Mouse (Mus musculus) forebrain, embryonic 12.5 days (tissue): Measurements from ENCODE around the gene Itpr3. TPM values are rescaled to one million over a fixed set of nuclear protein-coding genes. Genes with fewer than 3 reads are reported as not detected.
A peak's percentile ranks its signal among the peaks of the same experiment; 100 is the strongest.

Source experiments
- ATAC-seq: fragments of 200-750 bp; cut with Nextera tagmentation; 2 replicates; pipeline ENCODE4 v1.8.0; 2017; ENCODE audit warnings: moderate TSS enrichment; ENCODE audit not compliant: low FRiP score
- H3K27ac ChIP-seq: fragments of 300-500 bp; sonication (generic); 2 replicates; pipeline ENCODE4 v1.5.1; 2016; ENCODE audit warnings: mild to moderate bottlenecking
- H3K27me3 ChIP-seq: fragments of 300-500 bp; sonication (generic); 2 replicates; pipeline ENCODE4 v1.6.1; 2016; ENCODE audit warnings: mild to moderate bottlenecking
- H3K36me3 ChIP-seq: fragments of 300-500 bp; sonication (generic); replicated peaks from 2 replicates; pipeline ENCODE4 v1.6.1; 2016; ENCODE audit warnings: mild to moderate bottlenecking
- H3K4me1 ChIP-seq: fragments of 300-500 bp; sonication (generic); 2 replicates; pipeline ENCODE4 v1.6.1; 2016
- H3K4me2 ChIP-seq: fragments of 300-500 bp; sonication (generic); 2 replicates; pipeline ENCODE4 v1.6.1; 2016; ENCODE audit warnings: mild to moderate bottlenecking, moderate library complexity
- H3K4me3 ChIP-seq: fragments of 300-500 bp; sonication (generic); replicated peaks from 2 replicates; pipeline ENCODE4 v1.5.1; 2016; ENCODE audit warnings: mild to moderate bottlenecking
- H3K9ac ChIP-seq: fragments of 300-500 bp; sonication (generic); 2 replicates; pipeline ENCODE4 v1.6.1; 2016; ENCODE audit warnings: mild to moderate bottlenecking
- H3K9me3 ChIP-seq: fragments of 300-500 bp; sonication (generic); 2 replicates; pipeline ENCODE4 v1.6.1; 2016
- WGBS: fragments of 180-500 bp; shearing (Covaris S2); methylation state at CpG from one replicate; pipeline ENCODE4 v1.1.7; 2016; 5-methylcytosine and 5-hydroxymethylcytosine counted together
- polyA plus RNA-seq: library from polyadenylated mRNA; unstranded; fragments of >200 nt; fragmentation: Nextera tagmentation; extraction: Ambion mirVana; gene quantifications from 2 replicates; pipeline ENCODE4 v1.2.1, GENCODE M21; 2016

Itpr3 gene
- polyA plus RNA-seq, 1 experiment from 2014 or later = 1.6 TPM

DNA sequence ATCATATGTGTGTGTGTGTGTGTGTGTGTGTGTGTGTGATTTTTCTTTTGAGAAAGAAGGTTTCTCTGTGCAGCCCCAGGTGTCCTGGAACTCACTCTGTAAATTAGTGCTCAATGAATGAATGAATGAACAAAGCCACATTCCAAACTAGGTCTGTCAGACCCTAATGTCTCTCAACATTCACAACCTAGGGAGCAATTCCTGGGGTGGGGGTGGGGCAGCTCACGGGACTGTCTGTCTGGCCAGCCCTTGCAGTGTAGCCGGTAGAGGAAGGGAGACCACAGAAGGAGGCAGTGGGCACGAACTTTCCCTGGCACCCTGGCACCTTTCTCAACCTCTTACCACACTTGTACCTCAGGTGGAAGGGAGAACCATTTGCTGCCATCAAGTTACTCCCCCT is 77.6 kb downstream of the Itpr3 start:
- 31% methylated on average over 3 of the region's 3 CpGs for WGBS
- peaks cover 58% of the 10 kb centered on the region for H3K4me1 ChIP-seq
- no peak overlapping the region for H3K4me3 ChIP-seq
- no peaks in the 10 kb centered on the region for H3K9me3 ChIP-seq
- peaks cover 14% of the 10 kb centered on the region; the same call in 1 of the 2 replicates for H3K27me3 ChIP-seq
- no peak overlapping the region for H3K27ac ChIP-seq
- H3K9ac ChIP-seq = no peak overlapping the region
- H3K36me3 ChIP-seq = no peaks in the 10 kb centered on the region
- ATAC-seq = no peak
- no peak overlapping the region for H3K4me2 ChIP-seq

DNA sequence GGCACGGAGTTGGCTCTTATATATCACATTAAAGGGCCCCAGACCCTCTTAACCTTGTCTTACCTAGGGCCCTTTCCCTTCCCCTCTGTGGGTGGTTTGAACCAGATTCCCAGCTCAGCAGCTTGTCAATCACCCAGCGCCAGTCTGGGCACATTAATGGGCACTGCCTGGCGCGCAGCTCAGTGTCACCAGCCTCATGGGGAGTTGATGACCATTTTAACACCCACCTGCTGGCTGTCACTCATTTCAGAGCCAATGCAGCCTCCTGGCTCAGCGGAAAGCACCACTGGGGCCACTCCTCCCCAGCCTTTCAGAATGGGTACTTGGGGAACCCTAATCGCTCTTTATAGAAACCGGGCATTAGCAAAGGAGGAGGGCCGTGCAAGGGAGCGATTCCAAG is 81.3 kb downstream of the Itpr3 start:
- no peak overlapping the region for H3K27ac ChIP-seq
- H3K27me3 ChIP-seq = peaks cover 18% of the 10 kb centered on the region; the same call in 1 of the 2 replicates
- H3K9ac ChIP-seq = no peak overlapping the region
- no peak for ATAC-seq
- no peaks in the 10 kb centered on the region for H3K9me3 ChIP-seq
- no peaks in the 10 kb centered on the region for H3K36me3 ChIP-seq
- 50% methylated on average over 9 of the region's 9 CpGs for WGBS
- no peak overlapping the region for H3K4me3 ChIP-seq
- no peak overlapping the region for H3K4me2 ChIP-seq
- H3K4me1 ChIP-seq = peaks cover 45% of the 10 kb centered on the region

DNA sequence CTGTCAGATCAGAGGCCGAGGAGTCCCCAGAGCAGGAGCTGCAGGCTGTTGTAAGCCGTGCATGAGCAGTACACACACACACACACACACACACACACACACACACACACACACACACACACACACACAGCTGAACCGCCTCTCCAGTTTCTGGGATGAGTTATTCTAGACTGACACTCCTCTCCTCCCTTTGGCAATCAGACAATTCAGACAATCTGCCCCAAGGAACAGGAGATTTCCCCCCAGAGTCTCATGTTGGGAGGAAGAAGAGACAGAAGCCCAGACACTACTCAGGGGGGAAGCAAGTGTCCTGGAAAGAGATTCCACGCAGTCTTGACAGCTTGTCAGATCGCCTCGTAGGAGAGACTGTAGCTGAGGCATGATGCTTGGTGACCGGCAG is 82.2 kb downstream of the Itpr3 start:
- H3K36me3 ChIP-seq = no peaks in the 10 kb centered on the region
- no peak overlapping the region for H3K9ac ChIP-seq
- no peak for ATAC-seq
- no peak overlapping the region for H3K4me3 ChIP-seq
- peaks cover 18% of the 10 kb centered on the region; the same call in 1 of the 2 replicates for H3K27me3 ChIP-seq
- 0 out of 2 replicates have a peak overlapping the region, but pooled peaks have one; percentile 16 for H3K27ac ChIP-seq
- no peak overlapping the region for H3K4me2 ChIP-seq
- no peaks in the 10 kb centered on the region for H3K9me3 ChIP-seq
- peaks cover 41% of the 10 kb centered on the region for H3K4me1 ChIP-seq
- 36% methylated on average over 7 of the region's 7 CpGs for WGBS

DNA sequence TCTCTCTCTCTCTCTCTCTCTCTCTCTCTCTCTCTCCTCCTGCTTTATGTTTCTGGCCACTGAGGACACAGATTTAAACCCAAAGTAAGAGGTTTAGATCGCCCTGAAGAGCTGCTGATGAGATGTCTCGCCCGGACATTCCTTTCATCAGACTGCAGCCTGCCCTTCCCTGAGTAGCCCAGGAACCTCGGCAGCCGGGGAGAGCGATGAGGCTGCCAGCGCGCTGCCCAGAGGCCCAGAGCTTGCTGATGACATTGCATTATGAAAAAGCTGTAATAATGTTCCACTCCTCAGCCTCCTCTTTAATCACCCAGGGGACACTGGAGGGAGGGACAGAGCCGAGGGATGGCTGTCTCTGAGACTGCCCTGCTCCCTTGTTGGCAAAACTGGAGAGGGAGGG is 83.2 kb downstream of the Itpr3 start:
- H3K27me3 ChIP-seq = peaks cover 14% of the 10 kb centered on the region; the same call in 1 of the 2 replicates
- no peak overlapping the region; the same call in 1 of the 2 replicates for H3K4me2 ChIP-seq
- no peak for ATAC-seq
- H3K9me3 ChIP-seq = no peaks in the 10 kb centered on the region
- H3K4me3 ChIP-seq = no peak overlapping the region
- H3K4me1 ChIP-seq = peaks cover 34% of the 10 kb centered on the region
- no peaks in the 10 kb centered on the region for H3K36me3 ChIP-seq
- no peak overlapping the region for H3K9ac ChIP-seq
- 51% methylated on average over 9 of the region's 9 CpGs for WGBS
- no peak overlapping the region for H3K27ac ChIP-seq

DNA sequence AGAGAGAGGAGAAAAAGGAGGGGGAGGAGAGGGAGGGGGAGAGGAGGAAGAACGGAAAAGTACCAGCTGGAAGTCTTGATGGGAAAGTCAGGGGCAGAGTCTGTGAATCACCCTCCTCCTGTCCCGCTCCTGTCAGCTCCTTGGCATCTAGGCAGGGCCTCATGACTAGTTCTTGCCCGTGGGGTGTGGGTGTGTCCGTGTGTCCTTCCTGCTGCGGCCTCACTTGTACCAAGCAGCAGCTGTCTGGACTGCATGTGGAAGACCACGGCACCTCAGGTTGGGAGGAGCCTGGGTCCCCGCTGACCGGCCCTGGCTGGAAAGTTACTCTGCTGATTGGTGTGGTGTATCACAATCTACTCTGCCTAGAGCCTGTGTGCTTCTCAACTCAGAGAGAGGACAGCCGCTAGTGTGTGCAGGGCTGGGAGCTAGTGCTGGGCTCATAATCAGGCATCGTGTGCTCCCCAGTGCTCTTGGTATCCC is 84.9 kb downstream of the Itpr3 start:
- no peak for ATAC-seq
- Histone ChIP-seq H3K4me3 (no peak overlapping the region), H3K27ac (no peak overlapping the region), H3K27me3 (0 out of 2 replicates have a peak, but pooled peaks cover 4% of the 10 kb centered on the region), H3K9me3 (no peaks in the 10 kb centered on the region), H3K36me3 (no peaks in the 10 kb centered on the region), H3K4me1 (peaks cover 39% of the 10 kb centered on the region), H3K4me2 (no peak overlapping the region), H3K9ac (no peak overlapping the region)
- 53% methylated on average over 10 of the region's 10 CpGs for WGBS

DNA sequence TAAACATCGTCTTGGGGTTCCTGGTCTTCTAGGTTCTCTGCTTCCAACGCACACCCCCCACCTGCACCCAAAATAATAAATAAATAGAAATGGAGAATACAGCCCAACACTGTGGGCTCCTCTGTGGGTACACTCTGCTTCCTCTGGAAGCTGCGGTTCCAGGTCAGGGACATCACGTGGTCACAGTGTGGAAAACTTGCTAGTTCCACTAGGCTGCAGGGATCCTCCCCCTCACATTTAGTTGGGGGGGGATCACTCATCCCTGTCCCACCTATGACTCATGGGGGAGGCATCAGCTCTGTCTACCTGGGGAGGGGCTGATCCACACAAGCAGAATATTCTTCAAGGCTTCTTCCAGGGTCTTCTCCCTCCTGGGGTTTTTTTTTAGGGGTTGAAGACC is 87.0 kb downstream of the Itpr3 start:
- H3K4me1 ChIP-seq = peaks cover 39% of the 10 kb centered on the region
- H3K36me3 ChIP-seq = no peaks in the 10 kb centered on the region
- 81% methylated on average over 4 of the region's 4 CpGs for WGBS
- H3K4me3 ChIP-seq = no peak overlapping the region
- no peak overlapping the region for H3K4me2 ChIP-seq
- no peak for ATAC-seq
- H3K9ac ChIP-seq = 0 out of 2 replicates have a peak overlapping the region, but pooled peaks have one; percentile 21
- no peaks in the 10 kb centered on the region for H3K9me3 ChIP-seq
- no peak overlapping the region for H3K27ac ChIP-seq
- H3K27me3 ChIP-seq = 0 out of 2 replicates have a peak, but pooled peaks cover 4% of the 10 kb centered on the region

DNA sequence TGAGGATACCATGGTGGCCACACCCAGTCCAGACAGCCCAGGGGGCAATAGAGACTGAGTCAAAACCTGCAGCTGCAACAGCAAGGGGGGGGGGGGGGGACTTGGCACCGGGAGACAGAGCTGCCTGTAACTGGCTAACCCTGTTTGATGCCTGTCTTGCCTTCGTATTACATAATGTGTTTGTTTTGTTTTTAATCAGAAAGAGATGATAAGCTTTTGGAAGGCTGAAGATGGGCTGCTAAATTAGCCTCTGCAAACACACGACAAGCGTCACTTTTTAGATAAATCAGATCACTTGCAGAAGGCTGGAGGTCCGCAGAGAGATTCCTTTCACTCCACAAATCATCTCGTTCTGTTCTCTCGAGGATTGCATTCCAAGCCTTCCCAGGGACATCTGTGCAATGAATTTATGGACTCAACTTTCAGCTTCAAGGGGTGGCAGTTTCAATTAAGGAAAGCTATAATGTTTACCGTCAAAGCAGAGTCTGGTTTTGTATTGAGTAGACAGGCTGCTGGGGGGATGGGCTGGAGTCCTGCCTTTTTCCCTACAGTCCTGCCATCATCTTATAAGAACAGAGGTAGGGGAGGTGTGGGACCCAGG is 89.3 kb downstream of the Itpr3 start:
- H3K27ac ChIP-seq = no peak overlapping the region
- no peaks in the 10 kb centered on the region for H3K36me3 ChIP-seq
- H3K4me3 ChIP-seq = no peak overlapping the region
- H3K27me3 ChIP-seq = no peaks in the 10 kb centered on the region
- no peaks in the 10 kb centered on the region for H3K9me3 ChIP-seq
- no peak overlapping the region for H3K4me2 ChIP-seq
- no peak overlapping the region for H3K9ac ChIP-seq
- peaks cover 22% of the 10 kb centered on the region for H3K4me1 ChIP-seq
- no peak for ATAC-seq
- 36% methylated on average over 8 of the region's 8 CpGs for WGBS

DNA sequence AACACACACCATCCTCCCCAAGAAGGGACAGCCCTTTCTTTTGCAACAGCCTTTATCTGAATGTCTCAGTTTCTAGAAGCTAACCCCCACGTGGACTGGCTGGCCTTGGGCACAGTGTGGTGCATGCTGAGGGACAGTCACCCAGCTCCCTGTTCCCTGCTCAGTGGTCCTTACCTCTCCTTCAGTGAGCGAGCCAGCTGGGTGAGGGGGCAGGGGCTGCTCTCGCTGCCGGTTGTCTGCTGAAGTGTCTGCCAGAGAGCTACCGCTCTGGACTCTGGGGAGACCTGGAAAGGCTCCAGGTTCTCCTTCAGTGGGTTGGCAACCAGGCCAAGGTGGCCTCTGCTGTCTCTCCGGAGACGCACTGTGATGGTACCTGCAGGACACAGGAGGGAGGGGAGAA is 93.8 kb downstream of the Itpr3 start:
- Histone ChIP-seq H3K4me1 (peaks cover 21% of the 10 kb centered on the region; the same call in 1 of the 2 replicates), H3K27ac (no peak overlapping the region), H3K4me3 (no peak overlapping the region), H3K9me3 (no peaks in the 10 kb centered on the region), H3K27me3 (0 out of 2 replicates have a peak, but pooled peaks cover 3% of the 10 kb centered on the region), H3K9ac (no peak overlapping the region), H3K4me2 (no peak overlapping the region), H3K36me3 (no peaks in the 10 kb centered on the region)
- no peak for ATAC-seq
- 80% methylated on average over 7 of the region's 7 CpGs for whole genome bisulfite sequencing

DNA sequence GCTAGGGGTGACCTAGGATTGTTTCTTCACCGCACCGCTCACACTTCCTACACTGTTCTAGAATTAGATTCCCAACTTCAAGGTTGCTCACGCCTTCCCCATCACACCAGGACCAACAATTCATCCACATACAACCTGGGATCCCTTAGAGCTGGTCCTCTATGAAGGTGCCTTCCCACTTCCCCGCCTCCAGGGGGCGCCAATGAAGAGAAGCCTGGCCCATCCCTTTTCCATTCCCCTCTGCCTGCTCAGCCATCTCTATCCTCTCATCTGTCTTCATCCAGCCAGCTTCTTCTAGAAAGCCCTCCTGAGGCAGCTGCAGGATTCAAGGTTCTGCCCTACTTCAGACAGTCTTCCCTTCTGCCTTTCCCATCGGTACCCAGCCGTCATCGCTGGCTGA is 94.3 kb downstream of the Itpr3 start:
- Histone ChIP-seq H3K4me2 (no peak overlapping the region), H3K4me1 (peaks cover 17% of the 10 kb centered on the region; the same call in 1 of the 2 replicates), H3K36me3 (no peaks in the 10 kb centered on the region), H3K4me3 (no peak overlapping the region), H3K9me3 (no peaks in the 10 kb centered on the region), H3K27me3 (0 out of 2 replicates have a peak, but pooled peaks cover 3% of the 10 kb centered on the region), H3K27ac (no peak overlapping the region), H3K9ac (no peak overlapping the region)
- WGBS = 71% methylated on average over 8 of the region's 8 CpGs
- ATAC-seq = no peak

DNA sequence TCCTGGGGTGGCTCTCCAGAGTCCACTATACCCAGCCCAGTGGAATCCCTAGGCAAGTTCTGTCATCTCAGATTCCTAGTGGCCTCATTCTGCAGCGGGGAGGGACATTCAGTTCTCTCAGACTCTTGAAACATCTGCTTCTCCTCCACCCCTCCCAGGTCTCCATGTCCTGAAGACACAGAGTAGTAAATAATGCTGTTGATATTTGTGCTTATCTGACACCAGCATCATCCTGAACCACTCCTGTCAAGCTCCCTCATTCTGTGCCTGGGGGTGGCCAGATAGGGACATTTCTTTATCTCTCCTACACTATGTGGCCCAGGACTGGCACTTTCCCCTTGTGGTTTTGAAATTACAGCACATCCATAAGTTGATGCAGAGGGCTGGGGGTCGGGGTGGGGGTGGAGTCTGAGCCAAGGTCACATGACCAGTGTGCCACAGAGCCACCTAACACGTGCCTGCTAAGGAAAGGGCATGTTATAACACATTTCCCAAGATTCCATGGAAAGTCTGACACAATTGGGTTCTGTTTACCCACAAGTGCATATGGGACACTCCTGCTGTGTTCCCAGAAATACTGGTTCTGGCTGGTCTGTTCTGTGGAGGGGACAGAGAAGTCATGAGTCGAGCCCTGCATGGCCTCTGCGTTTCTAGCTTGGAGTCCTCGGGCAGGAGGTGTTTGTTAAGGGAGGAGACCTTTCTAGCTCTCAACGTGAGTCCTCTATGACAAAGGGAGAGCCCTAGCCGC is 96.0 kb downstream of the Itpr3 start:
- Histone ChIP-seq H3K4me1 (peaks cover 14% of the 10 kb centered on the region; the same call in 1 of the 2 replicates), H3K27ac (no peak overlapping the region), H3K4me2 (no peak overlapping the region), H3K36me3 (no peaks in the 10 kb centered on the region), H3K27me3 (peaks cover 3% of the 10 kb centered on the region; the same call in 1 of the 2 replicates), H3K4me3 (no peak overlapping the region), H3K9ac (no peak overlapping the region), H3K9me3 (no peaks in the 10 kb centered on the region)
- no peak for ATAC-seq
- WGBS = 72% methylated on average over 8 of the region's 8 CpGs

DNA sequence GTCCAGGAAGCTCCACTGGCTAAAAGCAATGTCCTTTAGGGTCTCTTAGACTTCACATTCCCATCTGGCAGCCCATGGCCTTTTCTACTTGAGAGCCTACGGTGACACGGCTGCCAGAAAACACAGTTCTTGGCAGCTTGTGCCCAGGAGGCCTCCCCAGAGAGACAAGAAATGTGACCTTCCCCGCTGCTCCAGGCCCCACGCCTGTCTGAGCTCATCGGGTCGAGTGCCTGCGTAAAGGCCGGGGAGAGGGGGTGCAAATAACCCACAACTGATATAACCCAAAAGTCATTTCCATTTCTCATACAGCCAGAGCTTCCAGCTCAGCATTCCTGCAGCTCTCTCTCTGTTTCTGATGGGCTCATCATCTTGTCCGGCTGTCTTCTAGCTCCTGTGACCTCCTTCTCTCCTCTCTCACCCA is 96.7 kb downstream of the Itpr3 start:
- peaks cover 9% of the 10 kb centered on the region; the same call in 1 of the 2 replicates for H3K4me1 ChIP-seq
- 78% methylated on average over 9 of the region's 9 CpGs for WGBS
- H3K9ac ChIP-seq = no peak overlapping the region
- H3K36me3 ChIP-seq = no peaks in the 10 kb centered on the region
- no peak overlapping the region for H3K4me2 ChIP-seq
- peaks cover 3% of the 10 kb centered on the region; the same call in 1 of the 2 replicates for H3K27me3 ChIP-seq
- H3K9me3 ChIP-seq = no peaks in the 10 kb centered on the region
- no peak for ATAC-seq
- H3K27ac ChIP-seq = 0 out of 2 replicates have a peak overlapping the region, but pooled peaks have one; percentile 31
- H3K4me3 ChIP-seq = no peak overlapping the region

DNA sequence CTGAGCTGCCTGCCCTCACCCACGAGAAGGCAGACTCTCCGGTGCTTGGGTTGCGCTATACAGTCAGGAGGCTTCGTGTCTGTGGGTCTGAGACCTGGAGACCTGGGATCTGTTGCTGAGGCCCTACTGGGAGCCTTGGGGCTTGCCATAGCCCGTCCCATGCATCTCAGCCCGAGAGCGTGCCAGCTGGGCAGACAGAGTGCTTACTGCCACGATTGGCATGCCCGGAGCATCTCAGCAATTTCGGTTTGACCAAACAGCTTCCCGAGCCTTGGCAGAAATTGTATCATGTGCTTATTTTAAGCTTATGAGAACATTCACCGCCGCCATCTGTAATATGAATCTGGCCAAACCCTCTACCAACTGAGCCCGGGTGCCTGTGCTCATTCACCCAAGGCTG is 97.2 kb downstream of the Itpr3 start:
- 87% methylated on average over 14 of the region's 14 CpGs for WGBS
- H3K4me1 ChIP-seq = 0 out of 2 replicates have a peak, but pooled peaks cover 5% of the 10 kb centered on the region
- H3K9me3 ChIP-seq = no peaks in the 10 kb centered on the region
- H3K36me3 ChIP-seq = no peaks in the 10 kb centered on the region
- H3K27me3 ChIP-seq = peaks cover 3% of the 10 kb centered on the region; the same call in 1 of the 2 replicates
- no peak overlapping the region for H3K4me3 ChIP-seq
- no peak overlapping the region for H3K9ac ChIP-seq
- ATAC-seq = no peak
- no peak overlapping the region for H3K4me2 ChIP-seq
- 0 out of 2 replicates have a peak overlapping the region, but pooled peaks have one; percentile 31 for H3K27ac ChIP-seq
